Mouse (Mus musculus) yolk sac, embryonic 10.5 days (tissue): ENCODE data around the gene Dok1.
A peak's percentile ranks its signal among the peaks of the same experiment; 100 is the strongest.

ENCODE experiments used
- DNase-seq: peaks from one replicate; pipeline ENCODE4 v3.0.0-alpha.2; 2017; ENCODE audit warnings: low spot score

The Dok1 gene

GRCm38 (mm10) chr6:83033249-83034185 is at the start of gene Dok1, which contains the start of gene Loxl3:
Gene Dok1 (minus strand): TSS chr6:83033471.
Gene Loxl3 (plus strand): TSS chr6:83034173.
- DNase-seq, result peak; percentile 85

- DNase-seq, result peak; percentile 63
Measured at GRCm38 (mm10) chr6:83080210-83080609, 46.9 kb upstream of the Dok1 start.

GRCm38 (mm10) chr6:83078324-83078858 is 45.1 kb upstream of the Dok1 start:
- peak; percentile 98 for DNase-seq

GRCm38 (mm10) chr6:83077630-83078323 is 44.5 kb upstream of the Dok1 start, which contains the start of gene Pcgf1:
Gene Pcgf1 (plus strand): TSS chr6:83077869.
- DNase-seq, result no peak

GRCm38 (mm10) chr6:83074979-83075378 is 41.7 kb upstream of the Dok1 start:
- no peak for DNase-seq

- DNase-seq, result no peak
Measured at GRCm38 (mm10) chr6:83071220-83071619, 37.9 kb upstream of the Dok1 start.

GRCm38 (mm10) chr6:83070311-83071219 is 37.3 kb upstream of the Dok1 start:
- no peak for DNase-seq

GRCm38 (mm10) chr6:83070247-83070310 is 36.8 kb upstream of the Dok1 start, which contains the start of gene Tlx2:
Gene Tlx2 (minus strand): TSS chr6:83070293.
- DNase-seq, result no peak

- no peak for DNase-seq
Measured at GRCm38 (mm10) chr6:83069488-83070246, 36.4 kb upstream of the Dok1 start.

- no peak for DNase-seq
Measured at GRCm38 (mm10) chr6:83068706-83069487, 35.6 kb upstream of the Dok1 start.

GRCm38 (mm10) chr6:83068221-83068620 is 35.0 kb upstream of the Dok1 start:
- no peak for DNase-seq

GRCm38 (mm10) chr6:83066441-83066840 is 33.2 kb upstream of the Dok1 start:
- no peak for DNase-seq

GRCm38 (mm10) chr6:83065995-83066394 is 32.7 kb upstream of the Dok1 start:
- no peak for DNase-seq

- no peak for DNase-seq
Measured at GRCm38 (mm10) chr6:83058725-83059124, 25.5 kb upstream of the Dok1 start.

- DNase-seq, result peak; percentile 89
Measured at GRCm38 (mm10) chr6:83057790-83058189, 24.5 kb upstream of the Dok1 start, which contains the start of gene Dqx1. Gene Dqx1 (plus strand): TSS chr6:83057844.

GRCm38 (mm10) chr6:83054871-83055431 is 21.7 kb upstream of the Dok1 start, which contains the start of gene Htra2:
Gene Htra2 (minus strand): TSS chr6:83055273.
- DNase-seq, result no peak

GRCm38 (mm10) chr6:83054074-83054851 is 21.0 kb upstream of the Dok1 start, which contains the start of gene Aup1:
Gene Aup1 (plus strand): TSS chr6:83054521.
- peak; percentile 98 for DNase-seq

- peak; percentile 45 for DNase-seq
Measured at GRCm38 (mm10) chr6:83053136-83053960, 20.1 kb upstream of the Dok1 start.
